Mouse (Mus musculus): ENCODE data around the gene Alx3.

Gene Alx3

GRCm38 (mm10) chr3:107582875-107583767 lies 11.7 kb upstream of the Alx3 start:
- DNase-seq = peak; percentile 30 to 33

DNA sequence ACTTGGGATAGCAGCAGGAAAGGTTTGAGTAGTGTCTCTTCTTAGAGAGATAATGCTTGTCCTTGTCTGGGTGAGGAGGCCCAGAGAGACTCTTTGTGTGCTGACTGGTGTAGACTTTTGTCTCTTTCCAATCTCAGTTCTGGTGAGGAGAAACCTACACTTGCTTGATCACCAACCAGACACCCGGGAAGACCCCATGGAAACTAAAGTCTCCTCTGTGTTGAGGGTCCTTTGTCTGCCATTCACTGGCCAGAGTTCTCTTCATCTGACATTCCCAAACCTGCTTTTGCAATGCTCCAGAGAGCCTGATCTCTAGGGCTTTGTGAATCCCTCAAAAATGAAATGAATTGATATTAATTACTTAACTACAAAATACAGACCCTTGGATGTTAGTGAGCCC lies 10.9 kb upstream of the Alx3 start:
- no peak for DNase-seq

GRCm38 (mm10) chr3:107586504-107586903 lies 8.3 kb upstream of the Alx3 start:
- no peak for DNase-seq

DNA sequence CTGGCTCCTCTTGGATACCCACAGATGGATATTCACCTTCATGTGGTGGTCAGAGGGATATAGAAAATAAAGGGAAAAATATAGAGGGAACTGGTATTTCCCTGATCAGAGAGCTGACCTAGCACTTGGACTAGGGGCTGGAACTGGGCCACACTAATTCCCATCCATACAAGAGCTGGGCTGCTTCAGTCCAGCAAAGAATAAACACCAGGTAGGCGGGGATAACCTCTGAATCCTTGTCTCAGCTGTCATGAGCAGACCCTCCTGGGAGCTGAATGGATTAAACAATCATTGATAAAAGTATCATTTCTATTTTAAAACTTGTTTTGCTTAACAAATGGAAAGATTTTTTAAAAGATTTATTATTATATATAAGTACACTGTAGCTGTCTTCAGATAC lies 3.2 kb upstream of the Alx3 start:
- no peak for DNase-seq

DNA sequence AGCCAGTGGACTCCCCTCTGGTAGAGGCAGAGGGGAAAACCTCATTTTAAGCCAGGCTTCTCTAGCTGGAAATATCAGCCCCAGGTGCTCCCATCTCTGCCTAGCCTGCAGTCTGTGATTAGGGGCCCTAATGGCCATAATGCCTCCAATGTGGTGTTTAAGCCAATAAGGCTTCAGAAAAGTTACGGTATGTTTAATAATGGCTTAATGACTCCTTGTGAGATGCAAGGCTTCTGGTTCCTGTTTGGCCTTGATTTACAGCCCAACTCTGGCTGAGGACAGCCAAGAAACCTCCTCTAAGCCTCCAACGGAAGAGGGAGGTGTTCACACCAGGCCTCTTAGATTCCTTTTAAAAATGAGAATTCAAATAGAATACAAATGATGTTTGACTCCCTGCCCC lies 1.2 kb upstream of the Alx3 start:
- DNase-seq = no peak

GRCm38 (mm10) chr3:107595264-107595937 lies 570 bp downstream of the Alx3 start:
- peak; percentile 32 to 40 for DNase-seq

GRCm38 (mm10) chr3:107595938-107596461 lies 1.2 kb downstream of the Alx3 start:
- no peak for DNase-seq

DNA sequence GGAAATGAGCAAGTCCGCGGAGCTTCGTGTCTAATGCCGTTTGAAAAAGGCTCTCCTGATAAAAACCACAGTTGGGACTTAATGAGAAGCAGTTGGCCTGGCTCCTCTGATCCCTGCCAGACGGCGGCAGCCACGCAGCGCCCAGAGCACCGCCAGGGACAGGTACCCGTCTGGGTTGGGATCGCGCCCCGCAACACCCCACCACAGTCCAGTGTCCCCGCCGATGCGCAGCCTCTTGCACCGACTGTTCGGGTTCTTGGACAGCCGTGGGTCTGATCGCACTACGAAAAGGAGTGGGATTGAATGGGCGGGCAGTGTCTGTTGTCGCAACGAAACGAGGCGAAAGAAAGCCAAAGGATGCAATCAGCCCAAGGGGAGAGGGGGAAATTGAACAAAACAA lies 1.7 kb downstream of the Alx3 start:
- peak; percentile 39 to 57 for DNase-seq

DNA sequence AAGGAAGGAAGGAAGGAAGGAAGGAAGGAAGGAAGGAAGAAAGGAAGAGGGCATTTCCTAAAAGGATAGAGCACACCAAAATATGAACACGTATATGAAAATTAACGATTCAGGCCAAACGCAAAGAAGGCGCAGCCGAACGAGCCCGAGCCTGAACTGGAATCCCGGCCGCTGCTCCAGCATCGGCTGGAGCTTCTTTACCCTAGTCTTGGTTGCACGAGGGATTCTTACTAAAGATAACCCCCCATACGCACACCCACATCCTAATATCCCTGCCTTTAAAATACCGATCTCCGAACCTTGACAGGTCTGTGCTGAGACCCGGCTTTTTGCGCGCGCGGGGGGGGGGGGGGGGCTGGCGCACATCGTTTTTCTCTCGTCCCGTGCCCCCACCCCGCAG lies 2.3 kb downstream of the Alx3 start:
- DNase-seq = no peak

DNA sequence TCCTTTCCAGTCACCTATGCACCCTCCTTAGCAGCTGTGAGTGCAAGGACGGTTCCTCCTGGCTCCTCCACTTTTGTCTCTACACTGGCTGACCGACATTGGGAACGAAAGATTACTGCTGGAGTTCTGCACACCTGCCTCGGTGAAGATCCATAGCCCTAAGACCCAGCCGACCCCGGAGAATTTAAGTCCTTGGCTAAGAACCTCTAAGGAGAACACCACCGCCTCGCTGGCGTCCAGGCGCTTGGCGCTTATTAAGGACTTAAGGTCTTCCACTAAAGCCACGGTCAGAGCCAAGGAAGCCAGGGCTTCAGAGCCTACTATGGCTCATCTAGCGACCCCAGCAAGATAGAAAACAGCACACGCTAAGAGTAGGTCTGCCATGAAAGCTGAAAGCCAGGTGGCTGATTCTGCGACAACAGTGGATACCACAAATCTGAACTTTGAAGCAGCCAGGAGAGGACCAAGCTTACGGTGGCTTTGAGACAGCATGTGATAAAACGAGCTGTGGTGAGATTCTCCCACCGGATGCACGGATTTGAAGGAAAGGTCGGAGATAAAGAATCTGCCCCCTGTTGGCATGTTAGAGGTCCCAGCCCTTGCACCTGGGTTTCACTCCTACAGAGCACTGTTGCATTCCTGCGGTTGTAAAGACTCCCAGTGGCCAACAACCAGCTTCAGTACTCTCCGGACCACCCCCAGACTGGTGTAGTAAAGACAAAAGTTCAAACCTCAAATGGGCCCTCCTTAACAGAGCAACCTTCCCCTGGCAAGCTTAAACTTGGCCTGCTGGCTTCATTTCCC lies 3.0 kb downstream of the Alx3 start:
- peak in 1 of 2 experiments; percentile 19 for DNase-seq

DNA sequence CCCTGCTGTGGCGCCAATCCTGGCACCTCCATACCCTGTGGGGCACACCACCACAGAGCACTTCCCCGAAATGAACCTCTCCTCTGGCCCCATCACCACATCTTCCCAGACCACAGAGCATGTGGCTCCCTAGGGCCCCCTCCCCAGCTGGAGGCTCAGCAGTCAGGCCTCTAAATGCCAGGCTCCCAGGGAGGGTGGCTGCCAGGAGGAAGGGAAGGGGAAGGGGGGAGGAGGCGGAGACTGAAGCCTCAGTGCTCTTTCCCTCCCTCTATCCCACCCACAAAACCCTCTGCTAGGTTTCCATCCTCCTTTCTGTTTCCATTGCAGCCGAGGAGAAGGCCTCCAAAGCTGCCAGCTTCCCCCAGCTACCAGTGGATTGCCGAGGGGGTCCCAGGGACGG lies 5.3 kb downstream of the Alx3 start:
- no peak for DNase-seq

DNA sequence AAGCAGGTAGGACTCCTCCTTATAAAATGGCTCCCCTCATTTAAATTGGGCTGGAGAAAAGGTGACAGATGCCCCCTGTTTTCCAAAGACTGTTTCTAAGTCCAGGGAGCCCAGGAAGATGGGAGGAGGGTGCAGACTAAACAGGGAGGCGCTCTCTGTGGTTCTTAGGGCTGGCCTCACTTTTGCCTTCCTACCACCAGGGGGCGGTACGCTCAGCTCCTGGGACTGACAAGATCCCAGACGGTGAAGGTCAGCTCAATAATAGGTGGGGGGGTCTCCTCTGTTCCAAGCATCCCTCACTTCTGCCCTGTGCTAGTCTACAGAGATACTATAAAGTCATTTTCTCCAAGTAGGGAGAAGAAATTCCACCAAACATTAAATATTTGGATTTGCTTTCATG lies 10.5 kb downstream of the Alx3 start:
- peak; percentile 60 to 75 for DNase-seq

- DNase-seq = no peak
These were observed 12.4 kb downstream of the Alx3 start for GRCm38 (mm10) chr3:107607221-107607620.

DNA sequence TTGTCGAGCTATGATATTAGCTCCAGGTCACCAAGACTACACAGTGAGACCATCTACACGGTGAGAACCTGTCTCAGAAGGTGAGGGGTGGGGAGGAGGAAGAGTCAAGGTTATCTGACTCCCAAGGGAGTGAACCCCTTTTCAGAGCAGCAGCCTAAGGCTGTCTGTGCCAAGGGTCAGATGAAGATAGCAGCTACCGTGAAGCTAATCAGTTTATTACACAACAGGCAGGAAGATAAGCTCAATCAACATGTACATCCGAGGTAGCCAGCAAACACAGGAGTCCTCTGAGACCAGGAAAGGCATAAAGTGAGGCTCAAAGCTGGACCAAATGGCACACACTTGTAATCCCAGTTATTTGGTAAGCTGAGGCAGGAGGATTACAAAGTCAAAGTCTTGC lies 14.0 kb downstream of the Alx3 start:
- no peak for DNase-seq

DNA sequence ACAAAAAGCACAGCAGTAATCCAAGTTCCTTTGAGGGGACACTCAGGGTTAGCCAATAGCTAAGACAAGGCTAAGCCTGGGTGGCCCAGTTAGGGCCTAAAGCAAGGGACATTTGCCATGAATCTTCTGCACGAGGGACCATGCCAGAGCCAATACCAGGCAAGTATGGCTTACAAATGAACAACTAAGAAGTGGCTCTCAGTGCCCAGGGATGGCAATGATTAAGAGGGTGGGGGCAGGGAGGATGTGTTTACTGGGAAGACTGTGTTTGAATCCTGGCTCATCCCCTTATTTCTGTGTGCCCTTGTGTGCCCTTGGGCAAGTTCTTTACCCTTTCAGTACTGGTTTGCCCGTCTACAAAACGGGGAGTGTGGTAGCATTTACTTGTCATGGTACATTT lies 14.5 kb downstream of the Alx3 start:
- DNase-seq = no peak

DNA sequence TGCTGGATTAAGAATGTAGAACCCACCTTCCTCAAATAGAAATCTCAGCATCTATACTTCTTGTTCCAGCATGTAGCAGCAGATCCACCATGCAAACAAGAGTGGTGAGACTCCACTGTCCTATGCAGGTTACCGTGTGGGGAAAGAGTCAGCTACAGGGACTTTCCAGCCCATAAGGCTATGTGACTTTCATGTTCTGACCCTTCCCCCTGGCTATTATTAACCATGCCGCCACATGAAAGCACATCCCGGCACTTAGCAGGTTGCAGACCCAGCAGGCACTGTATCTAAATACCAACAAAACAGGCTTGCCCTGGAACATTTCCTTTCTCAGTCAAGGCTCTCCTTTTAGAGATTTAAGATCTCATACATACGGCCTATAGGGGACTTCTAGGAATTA lies 16.6 kb downstream of the Alx3 start:
- DNase-seq = no peak

GRCm38 (mm10) chr3:107612902-107613525 lies 18.2 kb downstream of the Alx3 start:
- peak; percentile 81 to 88 for DNase-seq

GRCm38 (mm10) chr3:107617800-107618199 lies 23.0 kb downstream of the Alx3 start:
- DNase-seq = peak in 1 of 2 experiments; percentile 0

GRCm38 (mm10) chr3:107619911-107620310 lies 25.1 kb downstream of the Alx3 start:
- DNase-seq = peak; percentile 1 to 2

GRCm38 (mm10) chr3:107621286-107622075 lies 26.6 kb downstream of the Alx3 start:
- DNase-seq = peak in 1 of 2 experiments; percentile 2

DNA sequence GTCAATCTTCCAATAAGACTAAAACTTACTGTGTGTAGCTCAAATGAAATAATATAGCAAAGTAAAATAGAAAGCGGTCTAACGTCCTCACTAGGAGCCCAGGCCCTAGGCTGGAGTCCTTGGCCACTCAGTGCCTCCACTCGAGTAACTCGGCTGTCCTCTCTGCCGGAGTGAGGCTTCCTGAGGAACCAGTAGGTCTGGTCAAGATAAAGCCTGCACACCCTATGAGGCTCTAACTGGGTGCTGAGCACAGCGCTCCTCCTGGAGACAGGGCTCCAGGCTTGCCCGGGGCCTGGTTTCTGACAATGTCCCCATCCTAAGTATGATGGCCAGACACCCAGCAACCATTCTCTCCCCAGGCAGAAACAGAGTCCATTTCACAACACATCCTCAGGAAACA lies 27.7 kb downstream of the Alx3 start:
- peak in 1 of 2 experiments; percentile 1 for DNase-seq

DNA sequence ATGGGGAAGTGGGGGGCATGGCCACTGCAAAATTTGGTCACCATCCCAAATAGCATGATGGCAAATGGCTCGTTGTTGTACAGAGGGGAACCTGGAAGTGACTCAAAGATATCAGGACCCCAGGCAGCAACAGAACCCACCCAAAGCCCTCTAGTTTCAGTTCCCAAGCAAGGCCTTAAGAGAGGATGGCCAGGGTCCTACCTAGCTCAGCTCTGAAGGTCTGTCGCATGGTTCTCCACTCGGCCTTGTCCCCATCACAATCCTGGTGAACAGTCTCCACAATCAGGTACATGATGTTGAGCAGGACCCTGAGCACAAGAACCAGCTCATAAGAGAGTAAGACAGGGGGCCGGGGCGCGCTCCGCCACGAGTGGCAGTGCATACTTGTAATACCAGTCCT lies 29.6 kb downstream of the Alx3 start:
- DNase-seq = peak in 1 of 2 experiments; percentile 3
